Mouse (Mus musculus) adrenal gland, postnatal 10 days (tissue): Measurements from ENCODE around the gene 4930523C07Rik. TPM values are rescaled to one million over a fixed set of nuclear protein-coding genes. Genes with fewer than 3 reads are reported as not detected.
A peak's percentile ranks its signal among the peaks of the same experiment; 100 is the strongest.

Experiments
- DNase-seq: peaks from one replicate; pipeline ENCODE4 v3.0.0; 2021; ENCODE audit warnings: mixed read lengths
- total RNA-seq, 2 experiments: library from RNA; stranded (reverse); gene quantifications; 2 replicates each; pipeline ENCODE4 v1.2.3; 2021

Gene 4930523C07Rik
- total RNA-seq, 2 experiments from 2014 or later: 22.3 to 27.8 TPM

DNA sequence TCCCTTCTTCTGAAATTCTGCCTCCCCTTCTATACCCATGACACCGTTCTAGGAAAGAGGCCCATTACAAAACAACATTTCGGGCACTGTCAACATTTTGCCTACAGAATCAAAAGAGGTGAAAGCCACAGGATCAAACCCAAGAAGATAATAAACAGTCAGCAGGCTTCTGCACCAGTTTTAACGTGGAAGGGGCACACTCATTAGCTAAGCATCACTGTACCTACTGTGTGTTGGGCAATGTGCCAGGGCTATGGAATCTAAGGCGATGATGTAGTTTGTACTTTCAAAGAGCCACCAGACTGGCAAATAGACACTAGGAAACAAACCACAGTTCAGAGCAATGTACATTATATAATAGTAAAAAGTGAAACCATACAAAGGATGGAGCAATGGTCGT is 1.8 kb downstream of the 4930523C07Rik start:
- no peak for DNase-seq

GRCm38 (mm10) chr1:160046786-160047185 is 2.6 kb downstream of the 4930523C07Rik start:
- peak; percentile 59 for DNase-seq

DNA sequence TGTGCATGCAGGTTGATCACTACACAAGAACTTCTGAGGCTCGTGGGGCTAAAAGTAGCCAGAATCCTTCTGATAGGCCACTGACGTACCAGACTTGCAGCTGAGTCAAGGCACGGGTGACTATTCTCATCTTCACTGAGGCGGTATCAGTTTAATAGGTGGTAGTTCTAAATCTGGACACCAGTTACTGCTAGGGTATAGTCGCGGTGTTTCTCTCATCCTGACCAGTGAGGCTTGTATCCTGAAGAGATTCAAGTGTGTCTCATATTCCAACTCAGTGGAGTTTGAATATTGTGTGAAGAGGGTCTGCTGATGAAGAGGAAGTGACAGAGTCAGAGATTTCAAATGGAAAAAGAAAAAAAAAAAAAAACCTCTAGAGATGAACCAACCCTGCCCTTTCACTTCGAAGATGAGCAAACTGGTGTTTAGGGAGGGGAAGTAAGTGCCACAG is 3.3 kb downstream of the 4930523C07Rik start:
- DNase-seq: no peak

DNA sequence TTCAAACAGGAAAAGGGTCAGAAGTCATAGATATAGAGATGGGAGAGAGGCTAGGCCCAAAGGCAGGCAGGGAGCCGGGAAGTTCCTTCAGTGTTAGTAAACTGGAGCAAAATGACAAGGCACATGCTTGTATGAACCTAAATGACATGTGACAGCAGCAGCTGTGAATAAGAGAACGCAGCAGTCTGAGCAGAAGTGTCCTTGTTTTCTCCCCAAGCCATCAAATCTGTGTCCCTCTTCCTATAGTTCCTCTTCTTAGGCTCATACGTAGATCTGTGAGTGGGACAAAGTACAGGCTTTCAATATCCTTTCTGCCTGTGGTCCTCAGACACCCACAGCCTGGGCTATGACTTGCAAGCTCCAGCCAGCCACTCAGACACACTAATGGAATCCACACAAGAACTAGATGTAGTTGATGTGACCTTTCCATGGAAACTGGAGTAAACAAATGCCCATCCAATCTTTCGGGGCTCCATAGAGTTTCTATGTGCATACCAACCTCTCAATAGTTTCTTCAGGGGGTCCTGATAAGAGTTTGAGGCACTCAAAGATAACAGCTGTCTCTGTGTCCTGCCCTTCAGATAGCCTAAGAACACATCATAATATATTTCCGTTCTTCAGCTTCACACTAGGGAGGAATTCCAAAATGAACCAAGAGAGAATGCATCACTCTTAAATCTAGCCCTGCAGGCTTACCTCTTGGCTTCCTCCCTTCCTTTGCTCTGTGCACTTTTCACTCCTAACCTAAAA is 5.1 kb downstream of the 4930523C07Rik start:
- no peak for DNase-seq

GRCm38 (mm10) chr1:160050898-160051297 is 6.7 kb downstream of the 4930523C07Rik start:
- no peak for DNase-seq

DNA sequence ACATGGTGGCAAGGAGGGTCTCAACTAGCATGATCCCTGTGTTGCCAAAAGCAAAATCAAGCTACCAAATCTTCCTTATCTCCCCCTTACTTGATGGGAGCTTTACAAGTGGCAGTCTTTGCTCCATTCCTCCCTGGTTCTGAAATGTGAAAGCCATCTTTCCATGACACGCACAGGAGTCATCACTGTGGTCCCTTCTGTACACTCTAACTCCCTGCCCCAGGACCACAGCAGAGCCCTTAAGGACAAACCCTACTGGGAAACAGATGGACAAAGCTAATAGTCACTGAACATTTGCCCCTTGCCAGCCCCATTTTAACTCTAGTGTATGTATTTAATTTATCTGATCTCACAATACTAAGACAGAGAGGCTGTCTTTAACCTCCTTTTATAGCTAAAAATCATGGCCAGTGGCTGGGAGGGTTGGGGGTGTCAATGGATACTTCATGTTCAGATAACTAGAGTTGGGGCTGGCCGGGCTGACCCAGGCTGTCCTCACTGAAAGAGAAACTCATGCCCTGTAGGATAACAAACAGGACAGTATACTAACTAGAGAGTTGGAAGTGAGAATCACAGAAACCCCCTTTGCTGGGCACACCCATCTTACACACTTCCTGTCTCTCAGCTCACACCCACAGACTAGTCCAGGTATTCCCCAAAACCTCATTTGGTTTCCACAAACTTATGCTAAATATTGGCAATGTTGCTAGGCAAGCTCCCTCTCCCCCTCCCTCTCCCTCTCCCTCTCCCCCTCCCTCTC is 8.6 kb downstream of the 4930523C07Rik start:
- no peak for DNase-seq

DNA sequence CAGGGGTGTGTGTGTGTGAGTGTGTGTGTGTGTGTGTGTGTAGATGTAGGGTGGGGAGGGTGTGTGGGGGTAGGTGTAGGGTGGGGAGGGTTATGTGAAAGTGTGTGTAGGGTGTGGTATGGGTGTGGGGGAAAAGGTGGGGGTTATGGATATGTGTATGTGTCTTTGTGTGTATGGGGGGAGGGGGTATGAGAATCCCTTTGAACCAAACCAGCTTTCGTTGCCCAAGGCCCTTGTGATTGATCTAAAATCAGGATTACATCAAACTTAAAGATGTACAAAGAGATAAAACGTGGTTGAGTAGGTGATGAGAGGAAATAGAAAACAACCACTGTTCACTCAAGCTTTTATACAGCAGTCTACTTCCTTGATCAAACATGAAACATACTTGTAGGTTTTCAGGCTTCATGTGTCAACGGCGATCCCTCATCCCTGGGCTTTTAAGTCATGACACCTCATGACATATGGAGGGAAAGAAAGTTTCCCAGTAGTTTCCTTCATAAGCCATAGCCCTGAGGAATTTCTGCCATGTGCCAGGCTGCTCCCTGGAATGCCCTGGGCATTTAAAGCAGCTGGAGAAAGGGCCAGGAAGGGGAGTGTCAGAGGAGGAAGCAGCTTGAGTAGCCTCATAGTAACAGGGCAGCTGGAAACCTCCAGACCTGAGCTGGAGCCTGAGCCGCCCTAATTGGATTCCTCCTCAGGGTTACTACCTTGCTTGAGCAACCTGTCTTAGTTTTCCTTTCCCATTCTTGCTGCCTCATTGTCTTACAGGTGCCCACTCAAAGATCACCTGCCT is 9.5 kb downstream of the 4930523C07Rik start:
- no peak for DNase-seq

GRCm38 (mm10) chr1:160054366-160055078 is 10.3 kb downstream of the 4930523C07Rik start:
- no peak for DNase-seq

GRCm38 (mm10) chr1:160057657-160058056 is 13.5 kb downstream of the 4930523C07Rik start:
- DNase-seq: no peak

DNA sequence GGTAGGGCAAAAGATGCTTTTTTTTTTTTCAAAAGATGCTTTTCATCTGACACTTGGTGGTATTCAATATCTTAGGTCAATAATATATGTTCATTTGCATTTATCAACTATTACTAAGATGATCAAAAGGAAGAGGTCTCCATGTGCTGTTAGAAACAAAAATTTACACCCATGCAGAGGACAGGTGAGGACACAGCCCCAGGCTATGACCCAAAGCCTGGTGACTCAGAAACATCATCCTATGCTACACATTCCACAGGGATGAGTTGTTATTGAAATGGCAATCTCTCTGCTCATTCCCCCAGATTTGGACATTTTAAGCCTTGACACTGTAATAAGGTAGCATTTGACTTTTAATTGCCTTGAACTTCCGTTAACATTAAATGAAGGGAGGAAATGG is 15.7 kb downstream of the 4930523C07Rik start:
- DNase-seq: no peak

- DNase-seq: no peak
These were observed 16.4 kb downstream of the 4930523C07Rik start for GRCm38 (mm10) chr1:160060542-160060941.

- DNase-seq: no peak
These were observed 17.1 kb downstream of the 4930523C07Rik start for GRCm38 (mm10) chr1:160061321-160061720.

DNA sequence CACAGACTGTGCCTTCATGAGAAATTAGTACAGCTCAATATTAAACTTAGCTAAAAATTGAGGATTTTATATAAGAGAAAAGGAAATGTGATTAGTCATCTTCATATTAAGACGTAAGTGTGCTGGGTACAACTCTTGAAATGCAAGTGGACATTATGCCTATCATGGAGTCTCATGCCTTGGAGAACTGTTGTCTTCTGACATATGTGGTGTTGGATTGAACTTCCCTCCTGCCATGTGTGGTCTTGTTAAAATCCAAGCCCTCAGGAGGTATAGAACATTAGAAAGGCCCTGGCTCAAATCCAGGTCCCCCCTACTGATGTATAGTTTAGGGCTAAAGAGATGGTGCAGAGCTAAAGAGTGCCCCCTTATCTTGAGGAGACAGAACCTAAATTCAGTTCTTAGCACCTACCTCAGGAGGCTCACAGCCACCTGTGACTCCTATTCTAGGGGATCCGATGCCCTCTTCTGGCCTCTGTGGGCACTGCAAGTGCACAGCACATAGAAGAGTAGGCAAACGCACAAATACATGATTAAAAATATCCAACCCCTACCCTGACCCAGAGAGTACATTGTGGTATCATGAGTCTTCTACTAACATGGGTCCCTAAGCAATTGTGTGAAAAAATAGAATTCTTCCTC is 17.7 kb downstream of the 4930523C07Rik start:
- DNase-seq: peak; percentile 58

GRCm38 (mm10) chr1:160064547-160065144 is 20.5 kb downstream of the 4930523C07Rik start:
- DNase-seq: no peak

- peak; percentile 60 for DNase-seq
These were observed 34.9 kb downstream of the 4930523C07Rik start for GRCm38 (mm10) chr1:160078882-160079661.

DNA sequence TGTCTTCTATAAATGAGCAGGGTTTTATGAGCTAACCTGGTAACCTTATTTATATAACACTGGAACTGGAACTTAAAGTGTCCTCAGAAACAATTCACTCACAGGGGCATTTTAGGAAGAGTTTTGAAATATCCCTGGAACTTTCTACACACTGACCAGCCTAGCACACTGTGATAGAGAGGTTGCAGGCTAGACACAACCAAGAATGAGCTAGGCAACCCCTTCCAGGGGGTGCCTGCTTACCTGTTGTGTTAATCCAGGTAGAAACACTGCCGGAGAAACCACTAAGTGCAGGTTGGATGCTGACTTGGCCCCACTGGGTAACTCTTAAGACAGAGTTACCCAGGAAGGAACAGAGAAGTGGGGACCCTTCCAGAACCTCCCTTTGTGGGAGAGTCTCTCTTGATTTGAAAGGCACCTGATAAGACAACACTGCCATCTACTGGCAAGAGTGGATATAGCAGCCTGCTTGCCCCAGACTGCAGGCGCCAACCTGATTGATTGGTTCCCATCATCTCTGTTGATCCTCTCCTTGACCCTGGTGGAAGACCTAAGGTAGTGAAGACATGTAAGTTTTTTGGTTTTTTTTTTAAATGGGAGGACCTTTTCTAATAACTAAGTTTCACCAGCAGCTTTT is 36.7 kb downstream of the 4930523C07Rik start:
- peak; percentile 89 for DNase-seq

DNA sequence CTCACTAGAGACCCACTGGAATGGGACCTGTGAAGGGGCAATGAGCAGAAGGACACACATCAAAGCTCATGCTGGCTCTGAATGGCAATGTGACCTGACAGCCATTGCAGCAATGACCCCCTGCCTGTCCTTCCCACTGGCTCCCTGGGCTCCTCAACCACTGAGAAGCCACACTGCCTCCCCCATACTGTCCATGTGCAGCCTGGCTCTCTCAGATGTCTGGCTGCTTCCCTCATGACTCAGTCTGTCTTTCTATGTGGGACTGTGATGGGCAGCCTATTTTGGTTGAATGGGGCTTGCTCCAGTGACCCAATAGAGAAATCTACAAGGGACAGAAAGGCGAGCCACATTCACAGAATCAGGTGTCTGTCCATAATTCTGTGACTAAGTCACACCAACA is 38.5 kb downstream of the 4930523C07Rik start:
- no peak for DNase-seq

GRCm38 (mm10) chr1:160084239-160084638 is 40.1 kb downstream of the 4930523C07Rik start:
- no peak for DNase-seq

DNA sequence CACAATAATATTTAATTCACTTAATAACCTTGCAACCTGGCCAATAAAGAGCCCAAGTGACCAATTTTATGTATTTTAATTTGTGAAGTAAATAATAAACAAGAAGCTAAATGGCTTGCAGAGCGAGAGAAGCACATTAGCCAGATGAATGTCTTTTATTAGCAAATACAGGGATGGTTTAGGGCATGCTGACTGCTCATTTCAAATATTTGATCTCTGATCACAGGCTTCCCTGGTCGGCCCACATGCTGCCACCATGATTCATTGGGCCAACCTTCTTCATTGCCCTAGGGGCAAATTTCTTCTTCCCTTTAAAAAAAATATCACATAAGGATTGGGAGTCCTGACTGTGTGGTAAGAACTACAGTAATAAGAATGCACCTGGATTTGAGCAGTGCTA is 42.5 kb downstream of the 4930523C07Rik start:
- DNase-seq: no peak
